8 mouse cellular contexts compared by ENCODE assay signal in genomic region chr4:45971806-45972447, GRCm38 (mm10). TPM values are rescaled to one million over a fixed set of nuclear protein-coding genes. Genes with fewer than 3 reads are reported as not detected.
DNase-seq lines count a peak whose midpoint lies in the region; ATAC-seq lines count a peak whose summit lies in the region.

No protein-coding gene starts in this region.

- H3K27ac ChIP-seq in hindbrain, embryonic 10.5 days = peak overlapping the region; percentile 82

- H3K36me3 ChIP-seq in hindbrain, embryonic 10.5 days = no peaks in the 10 kb centered on the region

- peak; percentile 63 for DNase-seq in MEL-GATA-1-ER (ENCODE audit: extremely low read depth, low read depth)
- peak; percentile 100 for DNase-seq in cerebellum, adult 8-10 months
- peak; percentile 98 for DNase-seq in hindbrain, embryonic 10.5 days (ENCODE audit: low spot score)
- DNase-seq in layer of hippocampus, postnatal 10 days (ENCODE audit: low spot score in 2 of 2) = peak; percentile 99
- peak; percentile 99 for DNase-seq in lung, postnatal 10 days
- peak; percentile 100 for DNase-seq in ovary, postnatal 36 days (ENCODE audit: low spot score)
- DNase-seq in thymus, postnatal 25 days = peak; percentile 87

- WGBS in hindbrain, embryonic 10.5 days = 4% methylated on average over 51 of the region's 51 CpGs

- peak; percentile 91 for ATAC-seq in frontal cortex, adult (ENCODE audit: low TSS enrichment)

- peaks cover 27% of the 10 kb centered on the region for H3K27me3 ChIP-seq in hindbrain, embryonic 10.5 days (ENCODE audit: insufficient read depth, poor library complexity, severe bottlenecking)

- H3K4me1 ChIP-seq in hindbrain, embryonic 10.5 days (replicated peaks) = peaks cover 38% of the 10 kb centered on the region

- peak overlapping the region; percentile 86 for H3K4me3 ChIP-seq in hindbrain, embryonic 10.5 days

- H3K9me3 ChIP-seq in hindbrain, embryonic 10.5 days = no peaks in the 10 kb centered on the region

RNA-seq across cellular contexts. Expression of gene Tdrd7, which starts 6.8 kb away (rescaled TPM):
- polyA plus RNA-seq in hindbrain, embryonic 10.5 days (2016; fragmentation: Nextera tagmentation; extraction: Ambion mirVana) = 8.9 and 9.8 TPM in 2 replicates
- total RNA-seq in layer of hippocampus, postnatal 10 days (2021) = 10 to 100 TPM; 25.2 to 32.7 TPM

Comparison
In these comparisons a context has a peak if more than half of its experiments do, and no peak if none do; other contexts are left out.
1. Peak in every context shown above with its lines: DNase-seq, ATAC-seq, H3K4me3 ChIP-seq and H3K27ac ChIP-seq.